Mouse (Mus musculus) thymus, postnatal 36 days (tissue): ENCODE measurements around the gene Mettl15.
"Not testable (repeated sequence)": the region's sequence is repeated elsewhere in the genome, so short reads cannot be mapped to it uniquely, and the experiment has no call there.

Source experiments
- DNase-seq, 2 experiments: peaks; one replicate each; pipeline ENCODE4 v3.0.0; 2022; ENCODE audit warnings: mixed read lengths in 2 of 2

The Mettl15 gene

DNA sequence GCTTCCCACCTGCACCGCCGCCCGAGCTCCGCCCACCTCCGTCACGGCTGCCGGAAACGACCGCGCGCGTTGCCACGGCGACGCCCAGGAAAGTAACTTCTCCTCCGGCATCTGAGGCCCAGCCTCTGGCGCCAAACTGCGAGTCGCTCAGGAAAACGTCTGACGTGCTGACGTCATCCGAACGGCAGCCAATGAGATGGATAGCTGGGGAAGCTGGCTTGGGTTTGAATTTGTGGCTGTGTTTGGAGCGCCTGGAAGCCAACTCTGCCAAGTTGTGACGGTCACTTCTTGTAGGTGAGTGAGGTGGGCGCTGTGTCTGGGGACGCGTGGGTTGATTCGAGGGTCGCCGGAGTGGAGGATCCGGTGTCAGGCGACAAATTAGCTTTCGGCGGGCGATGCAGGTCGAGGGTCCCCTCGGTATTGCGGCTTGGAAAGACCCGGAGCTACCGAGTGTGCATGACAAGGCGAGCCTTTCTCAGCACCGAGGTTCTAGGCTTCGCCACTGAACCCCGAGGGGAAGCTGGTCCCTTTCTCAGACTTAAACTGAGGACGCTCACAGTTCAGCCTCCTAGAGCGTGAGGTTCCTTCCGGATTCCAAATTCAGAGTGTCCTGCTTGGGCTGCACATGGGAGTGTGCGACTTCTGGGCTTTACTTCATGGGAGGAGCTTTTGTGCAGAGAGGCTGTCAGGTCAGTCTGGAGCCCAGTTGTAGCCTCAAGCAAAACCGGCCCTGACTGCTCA, at the start of gene Mettl15, which contains the start of gene Kif18a:
Mettl15 (minus strand) TSS at position 149 of the 741 bp plus-strand sequence.
Kif18a (plus strand) TSS at position 139 of the 741 bp plus-strand sequence.
- DNase-seq, result peak; percentile 95 to 97

- no peak for DNase-seq
Measured at GRCm38 (mm10) chr2:109311369-109311768, 30.8 kb upstream of the Mettl15 start.

- no peak for DNase-seq
Measured at GRCm38 (mm10) chr2:109303638-109304037, 23.1 kb upstream of the Mettl15 start.

- no peak for DNase-seq
Measured at GRCm38 (mm10) chr2:109302234-109302633, 21.7 kb upstream of the Mettl15 start.

DNA sequence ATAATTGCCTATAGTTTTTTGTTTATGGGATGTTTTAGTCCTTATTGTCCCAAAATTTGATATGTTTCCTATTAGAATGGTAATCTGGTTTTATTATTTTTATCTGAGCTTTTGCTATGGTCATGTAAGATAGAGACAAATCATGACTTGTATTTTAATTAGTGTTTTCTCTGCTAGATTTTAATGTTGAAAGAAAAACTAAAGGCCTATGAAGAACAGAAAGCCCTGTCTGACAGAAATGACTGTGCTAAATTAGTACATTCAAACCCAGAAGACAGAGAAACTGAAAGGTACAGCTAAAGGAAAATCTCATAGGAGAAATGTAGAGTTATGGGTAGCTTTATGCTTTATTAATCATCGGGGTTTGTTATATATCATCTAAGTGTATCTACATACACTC, 17.6 kb upstream of the Mettl15 start:
- no peak for DNase-seq

DNA sequence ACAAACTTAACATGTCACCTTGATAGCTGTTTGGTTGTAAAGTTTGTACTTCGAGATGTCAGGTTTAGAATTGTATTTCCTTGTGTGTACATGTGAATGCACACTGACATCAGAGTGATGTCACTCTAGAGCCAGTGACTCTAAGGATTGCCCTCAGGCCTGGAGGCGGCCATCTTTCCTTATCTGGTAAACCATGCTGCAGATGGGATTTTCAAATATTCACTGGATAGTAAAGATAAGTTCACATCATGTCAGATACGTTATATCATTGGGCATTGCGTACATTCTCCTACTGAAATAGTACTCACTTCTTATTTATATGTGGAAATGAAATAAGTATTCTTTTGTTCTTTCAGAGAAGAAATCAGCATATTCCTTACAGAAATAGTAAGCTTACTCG, 15.7 kb upstream of the Mettl15 start:
- no peak for DNase-seq

- DNase-seq, result no peak
Measured at GRCm38 (mm10) chr2:109289327-109289726, 8.8 kb upstream of the Mettl15 start.

GRCm38 (mm10) chr2:109284121-109284520, 3.6 kb upstream of the Mettl15 start:
- no peak for DNase-seq

GRCm38 (mm10) chr2:109281341-109281690, 768 bp upstream of the Mettl15 start:
- DNase-seq, result no peak

- no peak for DNase-seq
Measured at GRCm38 (mm10) chr2:109280272-109280599, 312 bp downstream of the Mettl15 start.

GRCm38 (mm10) chr2:109278036-109278435, 2.5 kb downstream of the Mettl15 start:
- peak; percentile 48 to 60 for DNase-seq

- no peak for DNase-seq
Measured at GRCm38 (mm10) chr2:109277593-109277992, 3.0 kb downstream of the Mettl15 start.

DNA sequence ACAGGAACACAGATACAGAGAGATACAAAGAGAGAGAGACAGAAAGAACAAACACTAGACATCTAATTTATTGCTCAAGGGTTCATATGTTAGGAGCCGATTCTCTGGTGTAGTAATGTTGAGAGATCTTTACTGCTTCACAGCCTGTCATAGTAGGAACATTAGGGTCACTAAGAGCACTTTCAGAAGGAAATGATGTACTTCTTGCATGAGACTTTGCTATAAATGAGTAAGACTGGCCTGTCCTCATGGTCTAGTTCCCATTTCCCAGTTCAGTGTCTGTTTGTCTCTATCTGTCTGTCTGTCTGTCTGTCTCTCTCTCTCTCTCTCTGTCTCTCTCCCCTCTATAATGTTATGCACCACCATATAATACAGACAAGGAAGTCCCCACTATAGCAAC, 7.5 kb downstream of the Mettl15 start:
- no peak for DNase-seq

- DNase-seq, result no peak
Measured at GRCm38 (mm10) chr2:109262779-109263178, 17.8 kb downstream of the Mettl15 start.

- no peak for DNase-seq
Measured at GRCm38 (mm10) chr2:109241947-109242346, 38.6 kb downstream of the Mettl15 start.

GRCm38 (mm10) chr2:109235741-109236140, 44.8 kb downstream of the Mettl15 start:
- DNase-seq, result no peak

DNA sequence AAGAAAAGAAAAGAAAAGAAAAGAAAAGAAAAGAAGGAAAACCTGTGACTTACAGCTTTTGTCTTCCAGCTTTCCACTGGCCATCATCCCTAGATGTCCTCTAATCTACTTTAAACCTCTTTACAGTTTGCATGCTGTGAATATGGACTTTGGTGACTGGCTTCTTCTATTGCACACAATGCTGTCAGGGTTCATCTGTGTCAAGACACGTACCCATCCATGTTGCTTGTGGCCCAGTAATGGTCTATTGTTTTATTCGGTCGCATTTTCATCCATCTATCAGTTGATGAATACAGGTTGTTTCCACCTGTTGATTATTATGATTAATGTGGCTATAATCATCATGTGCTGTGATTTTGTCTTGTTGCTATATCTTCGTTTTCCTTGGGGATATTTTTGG, 46.7 kb downstream of the Mettl15 start:
- no peak for DNase-seq

DNA sequence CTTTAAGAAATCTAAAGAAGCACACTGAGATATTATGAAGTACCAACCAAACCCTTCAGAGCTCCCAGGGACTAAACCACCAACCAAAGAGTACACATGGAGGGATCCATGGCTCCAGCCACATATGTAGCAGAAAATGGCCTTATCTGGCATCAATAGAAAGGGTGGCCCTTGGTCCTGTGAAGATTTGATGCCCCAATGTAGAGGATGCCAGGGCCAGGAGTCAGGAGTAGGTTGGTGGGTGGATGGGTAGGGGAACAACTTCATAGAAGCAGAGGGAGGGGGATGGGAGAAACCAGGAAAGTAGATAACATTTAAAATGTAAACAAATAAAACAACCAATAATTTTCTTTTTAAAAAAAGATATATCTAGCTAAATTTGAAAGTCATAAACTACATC, 50.1 kb downstream of the Mettl15 start:
- no peak for DNase-seq

DNA sequence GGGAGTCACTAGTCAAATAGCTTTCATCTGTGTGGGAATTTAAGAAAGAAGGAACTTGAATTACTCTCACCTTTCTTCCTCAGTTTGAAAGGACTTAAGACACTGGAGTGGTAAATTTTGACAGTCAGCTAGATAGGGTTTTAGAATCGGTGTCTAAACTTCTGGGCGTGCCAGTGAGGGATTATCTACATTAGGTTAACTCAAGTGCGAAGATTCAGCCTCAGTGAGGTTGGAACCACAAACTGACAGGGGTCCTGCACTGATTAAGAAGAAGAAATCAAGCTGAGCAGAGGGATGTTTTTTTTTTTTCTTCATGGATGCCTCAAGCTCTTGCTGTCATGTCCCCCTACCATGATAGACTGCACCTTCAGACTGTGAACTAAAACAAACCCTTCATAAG, 53.4 kb downstream of the Mettl15 start:
- DNase-seq, result no peak

- no peak for DNase-seq
Measured at GRCm38 (mm10) chr2:109221470-109221869, 59.1 kb downstream of the Mettl15 start.

GRCm38 (mm10) chr2:109216678-109217077, 63.9 kb downstream of the Mettl15 start:
- DNase-seq, result not testable (repeated sequence)

- DNase-seq, result not testable (repeated sequence)
Measured at GRCm38 (mm10) chr2:109210641-109211040, 69.9 kb downstream of the Mettl15 start.

DNA sequence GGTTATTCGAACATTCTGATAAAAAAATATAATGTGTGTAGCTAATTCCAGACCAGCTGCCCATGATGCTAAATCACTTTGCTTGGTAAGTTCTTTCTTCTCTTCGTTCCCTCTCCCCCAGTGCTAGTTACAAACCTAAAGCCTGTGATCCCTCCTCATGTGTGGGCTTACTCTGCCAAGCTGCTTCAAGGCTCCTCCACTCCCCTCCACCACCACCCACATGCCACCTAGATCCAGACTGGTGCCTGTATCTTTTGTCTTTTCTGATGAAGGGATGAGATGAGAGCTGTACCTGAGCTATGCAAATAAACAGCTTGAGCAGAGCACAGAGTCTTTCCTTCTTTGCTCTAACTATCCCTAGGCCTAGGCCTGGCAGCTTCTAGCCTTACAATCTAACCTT, 72.5 kb downstream of the Mettl15 start:
- no peak for DNase-seq

DNA sequence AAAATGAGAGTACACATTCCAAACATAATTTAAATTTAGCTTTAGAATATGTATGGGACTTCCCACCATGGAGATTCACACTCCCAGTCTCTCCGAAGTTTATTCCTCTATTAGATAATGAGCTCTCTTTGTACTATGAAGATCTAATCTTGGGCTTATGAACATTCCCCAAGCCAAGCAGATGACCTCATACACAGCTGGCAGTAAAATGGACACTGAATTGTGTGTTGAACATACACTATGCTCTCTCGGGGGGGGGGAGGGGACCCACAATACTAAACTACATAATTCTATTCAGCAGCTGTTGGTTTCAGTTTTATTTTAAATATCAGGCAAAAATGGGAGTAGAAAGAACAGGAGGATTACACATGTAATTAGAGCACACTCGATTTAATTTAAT, 97.6 kb downstream of the Mettl15 start:
- no peak for DNase-seq

DNA sequence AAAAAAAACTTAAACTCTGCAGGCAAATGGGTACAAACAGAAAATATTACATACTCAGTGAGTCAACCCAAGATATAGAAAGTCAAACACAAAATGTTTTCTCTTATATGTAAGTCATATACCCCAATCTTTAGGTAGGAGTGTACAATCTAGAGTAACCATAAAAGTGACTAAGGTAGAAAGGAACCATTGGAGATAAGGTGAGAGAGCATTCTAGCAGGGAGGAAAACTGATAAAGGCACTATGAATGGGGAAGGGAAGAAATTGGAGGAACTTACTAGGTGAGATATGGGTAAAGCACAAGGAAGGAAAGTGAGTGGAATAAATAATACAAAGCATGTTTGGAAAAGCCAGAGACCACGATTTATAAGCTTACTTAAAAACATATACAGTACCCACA, 122.0 kb downstream of the Mettl15 start:
- no peak for DNase-seq
